Mouse (Mus musculus) spleen, postnatal 4 days (tissue): ENCODE results near the gene Efcab6.

Experiments
- DNase-seq, 2 experiments: peaks; one replicate each; pipeline ENCODE4 v3.0.0; 2022; ENCODE audit warnings: low spot score in 2 of 2

Efcab6 gene

GRCm38 (mm10) chr15:83977108-83977507, 88.1 kb downstream of the Efcab6 start:
- no peak for DNase-seq

- no peak for DNase-seq
These were observed 93.0 kb downstream of the Efcab6 start for GRCm38 (mm10) chr15:83972206-83972605.

GRCm38 (mm10) chr15:83967802-83968201, 97.4 kb downstream of the Efcab6 start:
- DNase-seq, result no peak

GRCm38 (mm10) chr15:83965126-83965525, 100.1 kb downstream of the Efcab6 start:
- no peak for DNase-seq

GRCm38 (mm10) chr15:83958376-83958775, 106.8 kb downstream of the Efcab6 start:
- no peak for DNase-seq

GRCm38 (mm10) chr15:83956996-83957395, 108.2 kb downstream of the Efcab6 start:
- no peak for DNase-seq

- DNase-seq, result no peak
These were observed 109.1 kb downstream of the Efcab6 start for GRCm38 (mm10) chr15:83955948-83956707.

- no peak for DNase-seq
These were observed 115.3 kb downstream of the Efcab6 start for GRCm38 (mm10) chr15:83949729-83950491.

- no peak for DNase-seq
These were observed 125.5 kb downstream of the Efcab6 start for GRCm38 (mm10) chr15:83939703-83940102.

- no peak for DNase-seq
These were observed 126.7 kb downstream of the Efcab6 start for GRCm38 (mm10) chr15:83938466-83938865.

GRCm38 (mm10) chr15:83936506-83936905, 128.7 kb downstream of the Efcab6 start:
- DNase-seq, result no peak

GRCm38 (mm10) chr15:83934816-83935215, 130.4 kb downstream of the Efcab6 start:
- no peak for DNase-seq

GRCm38 (mm10) chr15:83925338-83925737, 139.8 kb downstream of the Efcab6 start:
- no peak for DNase-seq

- no peak for DNase-seq
These were observed 140.5 kb downstream of the Efcab6 start for GRCm38 (mm10) chr15:83924656-83925055.

GRCm38 (mm10) chr15:83915376-83915775, 149.8 kb downstream of the Efcab6 start:
- DNase-seq, result no peak

- DNase-seq, result no peak
These were observed 152.0 kb downstream of the Efcab6 start for GRCm38 (mm10) chr15:83913028-83913714.

GRCm38 (mm10) chr15:83906472-83906871, 158.7 kb downstream of the Efcab6 start:
- no peak for DNase-seq

- no peak for DNase-seq
These were observed 167.9 kb downstream of the Efcab6 start for GRCm38 (mm10) chr15:83897286-83897685.

- no peak for DNase-seq
These were observed 169.2 kb downstream of the Efcab6 start for GRCm38 (mm10) chr15:83896011-83896410.

- DNase-seq, result no peak
These were observed 170.9 kb downstream of the Efcab6 start for GRCm38 (mm10) chr15:83894261-83894660.

GRCm38 (mm10) chr15:83892871-83893270, 172.3 kb downstream of the Efcab6 start:
- no peak for DNase-seq

GRCm38 (mm10) chr15:83884291-83884690, 180.9 kb downstream of the Efcab6 start:
- DNase-seq, result no peak
